Mouse (Mus musculus): ENCODE data around the gene Pdlim4.

- TF ChIP-seq GATA1 (IDR thresholded peaks at IDR 0.05; ENCODE audit: low read length) (no peak), TAL1 (IDR thresholded peaks at IDR 0.05; ENCODE audit: low read length) (no peak)
Measured at GRCm38 (mm10) chr11:54053090-54053489, 15.7 kb downstream of the Pdlim4 start.
